Mouse (Mus musculus): ENCODE measurements at regions not wholly inside any gene's neighbourhood (a gene's known extent, or its start where the extent isn't known, plus 50 kb on each side); places are given as distances from the start of the nearest gene placed in this dataset.

- DNase-seq (ENCODE audit: low spot score in 2 of 2), result no peak
Measured at GRCm38 (mm10) chr10:98837289-98838181, 76.7 kb upstream of the Atp2b1 start.

GRCm38 (mm10) chr10:98838926-98839679 lies 75.1 kb upstream of the Atp2b1 start:
- no peak for DNase-seq (ENCODE audit: low spot score in 2 of 2)

GRCm38 (mm10) chr10:98839963-98840362 lies 74.2 kb upstream of the Atp2b1 start:
- DNase-seq (ENCODE audit: low spot score in 2 of 2), result no peak

GRCm38 (mm10) chr10:98840411-98840810 lies 73.8 kb upstream of the Atp2b1 start:
- no peak for DNase-seq (ENCODE audit: low spot score in 2 of 2)

- no peak for DNase-seq (ENCODE audit: low spot score in 2 of 2)
Measured at GRCm38 (mm10) chr10:98840957-98841831, 73.0 kb upstream of the Atp2b1 start.

GRCm38 (mm10) chr10:98841860-98842259 lies 72.3 kb upstream of the Atp2b1 start:
- DNase-seq (ENCODE audit: low spot score in 2 of 2), result no peak

- no peak for DNase-seq (ENCODE audit: low spot score in 2 of 2)
Measured at GRCm38 (mm10) chr10:98842721-98843120, 71.5 kb upstream of the Atp2b1 start.

- DNase-seq (ENCODE audit: low spot score in 2 of 2), result no peak
Measured at GRCm38 (mm10) chr10:98849851-98850250, 64.4 kb upstream of the Atp2b1 start.

- no peak for DNase-seq (ENCODE audit: low spot score in 2 of 2)
Measured at GRCm38 (mm10) chr10:98857395-98857794, 56.8 kb upstream of the Atp2b1 start.

GRCm38 (mm10) chr10:98861521-98861920 lies 52.7 kb upstream of the Atp2b1 start:
- no peak for DNase-seq (ENCODE audit: low spot score in 2 of 2)

GRCm38 (mm10) chr10:98862712-98863111 lies 51.5 kb upstream of the Atp2b1 start:
- no peak for DNase-seq (ENCODE audit: low spot score in 2 of 2)

GRCm38 (mm10) chr10:98864384-98864783 lies 49.8 kb upstream of the Atp2b1 start:
- no peak for DNase-seq (ENCODE audit: low spot score in 2 of 2)

Measured in adrenal gland, postnatal 4 days (tissue).